Mouse (Mus musculus): ENCODE results near the gene Repin1. TPM values are rescaled to one million over a fixed set of nuclear protein-coding genes. Genes with fewer than 3 reads are reported as not detected.

Gene Repin1
- total RNA-seq, 2 experiments from 2014 or later = 27.3 to 33.7 TPM

DNA sequence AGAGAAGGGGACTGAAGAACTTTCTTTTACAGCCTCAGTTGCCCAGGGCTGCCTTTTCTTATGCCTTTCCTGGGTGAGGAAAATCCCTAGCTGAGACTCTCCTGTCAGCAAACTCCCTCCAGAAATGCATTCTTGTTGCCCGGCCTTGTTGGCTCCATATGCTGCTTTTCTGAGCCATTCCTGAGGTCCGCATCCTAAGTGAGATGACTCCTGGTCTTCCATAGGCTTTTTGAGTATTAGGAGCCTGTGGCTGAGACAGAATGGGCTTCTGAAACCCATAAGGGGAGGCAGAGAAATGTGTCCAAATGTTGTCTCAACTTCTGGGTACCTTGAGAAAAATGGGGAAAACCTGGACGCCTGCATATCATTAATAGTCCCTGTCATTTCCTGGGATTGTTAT lies 19.7 kb upstream of the Repin1 start:
- no peak for DNase-seq
- intact Hi-C loops (cut with DNase I) = loop anchor here (2.0 kb wide), 1 partner anchor 19 kb away; the partner anchor contains the start of gene Lrrc61

DNA sequence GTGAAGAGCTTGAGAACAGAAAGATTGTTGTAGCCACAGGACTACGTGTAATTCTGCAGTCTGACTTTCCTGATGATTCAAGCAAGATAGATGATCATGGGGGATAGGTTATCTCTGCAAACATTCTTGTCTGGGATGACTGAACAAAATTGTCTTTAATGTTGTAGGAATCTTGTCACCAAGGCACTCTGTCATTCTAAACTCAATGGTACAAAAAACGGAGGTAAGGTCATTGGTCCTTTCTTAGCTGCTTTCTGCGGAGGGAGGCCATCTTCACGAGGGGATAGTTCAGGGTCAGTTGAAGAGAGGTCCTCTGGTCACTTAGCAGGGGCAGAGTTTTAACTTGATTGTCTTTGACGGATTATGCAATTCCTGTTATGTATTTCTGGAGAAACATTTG lies 14.9 kb upstream of the Repin1 start:
- intact Hi-C loops (cut with DNase I) = no loop called here
- no peak for DNase-seq

DNA sequence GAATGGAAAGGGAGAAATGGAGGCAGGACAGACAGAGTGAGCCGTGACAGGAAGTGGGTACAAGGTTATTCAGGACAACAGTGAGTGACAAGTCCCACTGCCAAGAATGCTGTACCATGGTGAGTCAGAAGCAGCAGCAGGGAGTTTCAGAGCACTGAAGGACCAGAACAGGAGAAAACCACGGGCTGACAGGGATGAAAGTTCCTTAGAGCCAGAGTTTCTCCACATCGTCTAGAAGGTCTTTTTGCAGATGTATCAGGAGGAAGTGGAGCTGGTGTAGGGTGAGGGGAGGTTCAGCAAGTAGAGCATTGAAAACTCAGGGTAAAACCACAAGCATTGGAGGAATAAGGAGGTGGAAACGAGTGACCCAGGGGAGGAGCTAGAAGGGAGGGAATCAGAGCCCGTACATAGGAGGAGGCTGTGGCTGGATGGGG lies 14.5 kb upstream of the Repin1 start:
- DNase-seq = peak in 1 of 2 experiments; percentile 47
- intact Hi-C loops (cut with DNase I) = no loop called here

DNA sequence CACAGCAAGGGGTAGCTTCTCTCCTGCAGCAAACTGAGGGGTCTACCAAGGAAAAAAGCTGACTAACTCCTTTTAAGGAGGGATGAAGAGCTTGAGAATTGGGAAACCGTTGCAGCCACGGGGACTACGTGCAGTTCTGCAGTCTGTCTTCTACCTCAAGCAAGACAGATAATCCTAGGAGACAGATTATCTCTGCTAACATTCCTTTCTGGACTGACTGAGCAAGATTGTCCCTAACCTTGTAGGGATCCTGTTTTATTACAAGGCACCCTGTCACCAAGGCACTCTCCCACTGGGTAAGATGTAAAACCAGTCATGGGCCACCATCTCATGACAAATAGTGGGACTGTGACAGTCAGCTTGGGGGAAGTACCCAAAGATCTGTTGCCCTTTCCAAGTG lies 12.4 kb upstream of the Repin1 start:
- intact Hi-C loops (cut with DNase I) = loop anchor here (5.0 kb wide), 1 partner anchor 191 kb away; the partner anchor contains the start of gene Gimap3
- DNase-seq = no peak

DNA sequence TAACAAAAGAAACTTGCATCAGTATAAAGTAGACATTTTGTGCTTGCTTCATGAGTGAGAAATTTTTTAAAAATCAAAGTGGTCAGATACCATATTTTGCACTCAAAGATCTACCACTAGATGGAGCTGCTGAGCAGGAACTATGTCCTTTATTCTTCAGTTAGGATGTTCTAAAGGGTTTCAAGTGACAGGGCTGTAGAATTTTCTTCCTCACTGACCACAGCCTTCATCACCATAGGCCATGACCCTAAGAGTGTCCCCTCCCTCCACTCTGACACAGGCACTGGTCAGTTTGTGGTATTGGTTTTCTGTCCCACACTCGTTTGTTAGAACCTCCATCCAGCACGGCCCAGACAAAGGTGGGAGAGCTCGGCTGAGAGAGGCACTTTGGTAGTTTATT lies 11.6 kb upstream of the Repin1 start:
- DNase-seq = no peak
- intact Hi-C loops (cut with DNase I) = loop anchor here (2.0 to 5.0 kb wide), 4 partner anchors 35 to 190 kb away; partner anchors contain the start of gene Gimap3

DNA sequence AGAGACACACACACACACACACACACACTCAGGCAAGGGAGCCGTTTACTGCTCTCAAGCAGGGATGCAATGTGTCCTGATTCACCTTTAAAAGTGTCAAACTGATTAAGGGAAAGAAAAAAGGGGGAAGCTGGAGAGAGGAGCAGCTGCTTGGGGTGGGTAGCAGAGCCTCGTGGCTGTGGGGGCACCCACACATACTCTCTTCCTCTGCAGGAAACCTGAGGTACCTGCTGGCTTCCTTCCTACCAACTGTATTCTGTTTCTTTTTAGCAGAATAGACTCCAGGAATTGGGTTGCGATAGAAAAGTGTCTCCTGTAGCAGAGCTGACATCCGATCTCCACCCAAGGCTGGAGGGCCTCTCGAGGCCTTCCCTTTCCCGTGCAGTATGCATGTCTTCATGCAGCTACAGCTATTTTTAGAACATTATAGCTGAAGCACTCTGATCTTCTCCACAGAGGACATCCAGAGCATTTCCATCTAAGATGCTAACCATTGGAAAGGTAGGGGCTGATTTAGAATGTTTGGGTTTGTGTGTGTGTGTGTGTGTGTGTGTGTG lies 4.4 kb upstream of the Repin1 start, which contains the start of gene Gm45021:
Gm45021 (plus strand) TSS at position 417 of the 557 bp plus-strand sequence.
- intact Hi-C loops (cut with DNase I) = no loop called here
- DNase-seq = no peak

DNA sequence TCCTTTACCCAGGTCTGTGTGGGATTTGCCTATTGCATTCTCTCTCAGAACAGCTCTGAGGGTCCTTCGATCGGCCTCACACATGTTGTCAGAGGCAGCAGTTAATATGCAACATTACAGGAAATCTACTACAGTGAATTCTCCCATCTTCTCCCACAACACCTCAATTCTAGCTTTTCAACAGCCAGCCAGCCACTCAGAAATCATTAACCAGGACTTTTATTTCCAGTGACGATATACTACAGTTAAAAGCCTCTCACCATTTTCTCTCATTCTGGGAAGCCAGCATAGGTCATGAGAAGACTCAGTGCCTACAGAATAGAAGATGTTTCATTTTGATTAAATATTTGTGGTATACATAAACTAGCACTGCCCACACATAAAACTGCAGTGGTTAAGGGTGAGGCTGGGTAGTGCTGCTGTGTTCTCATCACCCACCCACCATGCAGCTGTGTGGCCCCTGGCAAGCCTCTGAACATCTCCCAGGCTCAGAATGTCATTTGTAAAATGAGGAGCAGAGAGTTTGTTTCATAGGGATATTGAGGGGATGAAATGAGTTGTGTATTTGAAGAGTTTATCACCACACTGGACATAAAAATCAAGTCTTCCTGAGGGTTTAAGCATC lies 2.4 kb upstream of the Repin1 start:
- DNase-seq = no peak
- intact Hi-C loops (cut with DNase I) = no loop called here

DNA sequence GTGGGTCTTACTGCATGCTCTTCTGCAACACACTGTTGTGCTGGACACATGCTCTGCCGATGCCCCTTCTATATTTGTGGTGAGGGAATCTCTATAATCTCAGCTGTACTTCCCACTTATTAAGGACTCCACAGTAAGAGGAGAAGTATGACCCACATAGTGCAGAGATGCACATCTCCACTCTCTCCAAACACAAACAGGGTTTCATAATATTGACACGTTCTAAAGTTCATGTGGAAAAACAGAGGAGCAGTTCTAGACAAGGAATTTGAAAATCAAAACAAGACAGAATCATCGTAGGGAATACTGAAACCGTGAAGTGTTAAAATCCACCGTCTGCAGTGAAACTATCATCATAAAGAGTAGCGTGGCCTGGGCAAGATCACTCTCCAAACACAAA lies 1.8 kb upstream of the Repin1 start:
- no peak for DNase-seq
- intact Hi-C loops (cut with DNase I) = no loop called here

DNA sequence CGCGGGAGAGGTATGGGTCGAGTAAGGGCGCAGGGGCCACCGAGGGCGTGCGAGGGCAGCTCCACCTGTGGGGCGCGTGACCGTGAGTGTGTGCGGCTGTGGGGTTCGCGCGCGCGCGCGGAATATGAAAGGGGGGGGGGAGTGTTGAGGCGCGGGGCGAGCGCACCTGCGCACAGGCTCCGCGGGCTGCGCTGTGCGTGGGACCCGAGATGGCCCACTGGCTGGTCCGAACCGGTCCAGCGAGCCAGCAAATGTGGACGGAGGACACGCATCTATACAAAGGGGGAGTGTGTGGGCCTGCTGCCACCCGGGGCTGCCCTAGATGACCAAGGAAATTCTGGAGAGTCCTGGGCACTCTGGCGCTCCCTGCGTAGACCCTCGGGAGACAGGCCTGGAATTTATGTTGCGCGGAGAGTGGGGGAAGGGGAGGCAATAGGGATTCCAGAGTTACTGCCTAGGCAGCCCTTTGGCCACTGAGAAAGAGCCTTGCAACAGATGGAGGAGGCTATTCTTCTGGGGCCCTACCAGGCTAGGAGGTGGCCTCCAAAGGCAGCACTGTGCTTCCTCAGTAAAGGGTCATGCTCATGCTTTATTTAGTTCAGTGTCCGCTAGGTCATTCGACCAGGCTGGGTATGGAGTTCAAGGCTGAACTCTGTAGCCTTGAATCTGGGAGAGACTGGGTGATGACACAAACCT lies 508 bp downstream of the Repin1 start:
- intact Hi-C loops (cut with DNase I) = no loop called here
- peak in 1 of 2 experiments; percentile 28 for DNase-seq

DNA sequence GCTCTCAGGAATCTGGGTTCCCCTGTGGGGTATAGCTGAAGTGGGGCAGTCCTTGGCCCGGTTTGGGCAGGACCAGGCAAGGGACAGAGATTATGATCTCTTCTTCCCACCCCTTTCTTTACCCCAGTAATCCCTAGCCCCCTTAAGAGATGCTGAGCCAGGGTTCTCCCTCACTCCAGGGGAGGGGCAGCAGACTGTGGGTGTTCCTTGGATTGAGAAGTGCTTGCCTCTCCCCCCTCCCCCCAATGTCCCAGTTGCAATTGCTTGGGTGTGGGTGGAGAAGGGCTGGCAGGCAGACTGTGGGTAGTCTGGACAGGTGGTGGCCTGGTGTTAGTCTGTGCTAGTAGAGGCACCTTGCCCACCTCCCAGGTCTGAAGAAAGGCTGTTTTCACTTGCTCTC lies 1.6 kb downstream of the Repin1 start:
- intact Hi-C loops (cut with DNase I) = no loop called here
- no peak for DNase-seq

DNA sequence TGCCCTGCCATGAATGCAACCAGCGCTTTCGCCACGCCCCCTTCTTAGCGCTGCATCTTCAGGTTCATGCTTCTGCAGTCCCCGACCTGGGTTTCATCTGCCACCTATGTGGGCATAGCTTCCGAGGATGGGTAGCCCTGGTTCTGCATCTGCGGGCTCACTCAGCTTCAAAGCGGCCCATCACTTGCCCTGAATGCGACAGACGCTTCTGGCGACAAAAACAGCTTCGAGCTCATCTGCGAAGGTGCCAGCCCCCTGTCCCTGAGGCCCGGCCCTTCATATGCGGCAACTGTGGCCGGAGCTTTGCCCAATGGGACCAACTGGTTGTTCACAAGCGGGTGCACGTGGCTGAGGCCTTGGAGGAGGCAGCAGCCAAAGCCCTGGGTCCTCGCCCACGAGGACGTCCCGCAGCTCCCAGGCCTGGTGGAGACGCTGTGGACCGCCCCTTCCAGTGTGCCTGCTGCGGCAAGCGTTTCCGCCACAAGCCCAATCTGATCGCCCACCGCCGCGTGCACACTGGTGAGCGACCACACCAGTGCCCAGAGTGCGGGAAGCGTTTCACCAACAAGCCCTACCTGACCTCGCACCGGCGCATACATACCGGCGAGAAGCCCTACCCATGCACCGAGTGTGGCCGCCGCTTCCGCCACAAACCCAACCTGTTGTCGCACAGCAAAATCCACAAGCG lies 3.0 kb downstream of the Repin1 start:
- intact Hi-C loops (cut with DNase I) = no loop called here
- no peak for DNase-seq

DNA sequence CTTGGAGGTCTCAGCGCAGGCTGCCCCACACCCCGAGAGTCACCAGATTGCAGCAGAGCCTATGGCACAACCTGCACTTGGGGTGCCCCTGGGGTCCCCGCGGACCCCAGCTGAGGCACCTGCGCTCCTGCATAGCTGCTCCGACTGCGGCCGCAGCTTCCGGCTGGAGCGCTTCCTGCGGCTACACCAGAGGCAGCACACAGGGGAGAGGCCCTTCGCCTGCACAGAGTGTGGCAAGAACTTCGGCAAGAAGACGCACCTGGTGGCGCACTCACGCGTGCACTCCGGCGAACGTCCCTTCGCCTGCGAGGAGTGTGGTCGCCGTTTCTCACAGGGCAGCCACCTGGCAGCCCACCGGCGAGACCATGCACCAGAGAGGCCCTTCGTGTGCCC lies 3.5 kb downstream of the Repin1 start:
- DNase-seq = no peak
- intact Hi-C loops (cut with DNase I) = no loop called here

DNA sequence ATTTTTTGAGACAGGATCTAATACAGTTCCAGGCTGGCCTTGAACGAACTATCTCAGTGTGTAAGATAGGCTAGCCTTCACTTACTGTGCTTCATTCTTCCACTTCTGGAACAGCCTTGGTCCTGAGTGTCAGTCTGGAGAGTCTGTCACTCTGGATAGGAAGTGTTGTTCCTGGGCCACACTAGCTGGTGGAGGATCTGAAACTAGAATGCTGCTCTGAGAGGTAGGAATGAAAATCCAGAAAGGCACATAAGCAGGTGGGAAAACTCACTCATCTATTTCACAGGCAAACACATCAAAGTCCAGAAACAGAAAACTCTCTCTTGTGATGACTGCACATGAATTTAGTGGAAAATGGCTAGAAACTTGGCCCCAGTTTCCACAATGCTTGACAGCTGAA lies 6.9 kb downstream of the Repin1 start:
- no peak for DNase-seq
- intact Hi-C loops (cut with DNase I) = no loop called here

DNA sequence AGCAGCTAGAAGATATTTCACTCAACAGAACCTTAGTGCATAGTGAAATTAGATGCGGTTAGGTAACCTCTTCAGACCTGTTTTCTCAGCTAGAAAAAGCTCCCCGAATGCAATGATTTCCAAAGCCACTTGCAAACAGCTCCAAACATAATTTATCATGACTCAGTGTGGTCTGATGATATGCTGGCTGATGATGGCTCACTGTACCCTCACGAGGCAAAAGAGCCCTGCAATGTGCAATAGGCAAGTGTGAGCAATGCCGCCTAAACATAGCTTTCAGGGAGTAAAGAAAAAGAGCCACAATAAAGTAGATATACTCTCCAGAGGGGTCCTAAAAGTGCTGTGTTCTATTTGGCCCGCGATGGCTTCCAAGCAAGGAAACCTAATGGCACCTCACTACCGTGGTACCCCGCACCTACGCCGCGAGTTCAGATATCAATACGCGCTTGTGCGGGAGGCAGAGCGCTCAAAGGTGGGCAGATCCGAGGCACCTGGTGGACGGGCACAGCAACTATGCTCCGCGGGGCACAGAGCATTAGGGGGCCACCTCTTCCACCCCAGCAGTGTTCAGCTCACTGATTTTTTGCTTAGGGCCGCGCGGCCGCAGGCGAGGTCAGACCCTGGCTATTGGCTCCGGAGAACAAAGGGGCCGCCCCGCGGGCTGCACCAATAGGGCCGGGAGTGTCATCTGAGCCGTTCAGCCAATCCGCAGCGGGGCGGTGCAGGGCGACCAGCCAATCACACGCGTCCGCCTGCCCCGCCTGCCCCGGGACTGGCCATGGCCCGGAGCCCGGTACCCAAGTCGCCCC lies 7.8 kb downstream of the Repin1 start, which contains the start of gene Zfp775:
Zfp775 (plus strand) TSS at position 793 of the 809 bp plus-strand sequence.
- peak; percentile 95 to 97 for DNase-seq
- intact Hi-C loops (cut with DNase I) = no loop called here

DNA sequence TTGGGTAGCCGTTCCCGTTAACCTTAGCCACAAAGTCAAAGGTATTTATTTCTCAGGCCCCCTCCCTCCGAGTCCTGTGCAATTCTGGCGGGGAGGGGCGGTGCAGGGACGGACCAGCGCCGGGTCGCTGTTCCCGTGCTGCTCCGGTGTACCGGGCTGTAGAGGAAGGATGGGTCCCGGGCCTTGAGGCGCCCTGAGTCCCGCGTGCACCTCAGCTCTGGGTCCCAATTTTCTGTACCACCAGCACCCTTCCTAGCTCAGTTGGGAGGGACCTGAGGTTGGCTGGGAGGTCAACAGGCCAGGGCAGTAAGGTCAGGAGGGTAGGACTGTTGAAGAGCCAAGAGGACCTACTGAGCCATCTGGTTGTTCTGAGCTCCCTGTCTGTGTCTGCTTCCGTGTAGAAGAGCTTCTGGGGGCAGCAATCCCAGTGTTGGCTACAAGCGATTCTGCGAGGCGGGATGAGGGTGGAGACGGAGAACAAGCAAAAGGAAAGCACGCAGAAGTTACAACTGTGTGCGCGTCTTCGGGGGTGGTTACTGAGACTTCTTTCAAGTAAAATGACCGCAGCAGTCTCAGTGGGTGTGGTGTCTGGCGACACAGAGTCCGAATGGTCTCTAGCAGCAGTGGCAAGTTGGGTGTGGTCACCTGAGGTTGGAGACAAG lies 8.5 kb downstream of the Repin1 start:
- DNase-seq = no peak
- intact Hi-C loops (cut with DNase I) = no loop called here

DNA sequence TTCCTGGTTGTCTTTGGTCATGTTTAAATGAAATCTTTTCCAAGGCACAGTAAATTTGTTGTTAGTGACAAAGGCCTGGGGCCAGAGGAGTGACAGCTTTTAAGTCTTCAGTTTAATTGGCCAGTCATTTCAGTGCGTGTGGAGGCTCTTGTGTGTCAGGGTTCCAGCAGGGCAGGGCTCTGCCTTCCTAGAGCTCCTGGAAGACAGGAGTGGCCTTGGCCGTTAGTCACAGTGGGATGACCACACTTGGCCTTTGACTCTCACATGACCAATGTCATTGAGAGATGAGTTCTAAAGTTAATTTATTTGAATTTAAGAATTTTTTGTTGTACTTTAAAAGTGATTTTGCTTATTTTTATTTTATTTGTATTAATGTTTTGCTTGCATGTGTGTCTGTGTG lies 14.4 kb downstream of the Repin1 start:
- intact Hi-C loops (cut with DNase I) = no loop called here
- no peak for DNase-seq

DNA sequence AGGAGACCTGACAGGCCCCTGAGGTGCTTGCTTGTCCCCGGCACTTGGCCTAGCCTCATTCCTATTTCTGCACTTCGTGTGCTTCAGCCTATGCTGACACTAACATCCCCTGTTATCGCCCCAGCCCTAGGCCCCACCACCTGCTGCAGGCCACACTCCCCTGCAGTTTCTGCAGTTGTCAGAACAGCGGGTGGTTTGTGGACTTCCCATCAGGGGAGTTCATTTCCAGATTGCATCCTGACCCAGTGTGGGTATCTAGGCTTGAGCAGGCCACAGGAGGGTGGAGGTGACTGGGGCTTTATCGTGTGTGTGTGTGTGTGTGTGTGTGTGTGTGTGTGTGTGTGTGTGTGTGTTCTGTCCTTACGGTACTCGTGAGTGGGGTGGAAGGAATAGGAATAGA lies 15.8 kb downstream of the Repin1 start:
- DNase-seq = no peak
- intact Hi-C loops (cut with DNase I) = no loop called here

DNA sequence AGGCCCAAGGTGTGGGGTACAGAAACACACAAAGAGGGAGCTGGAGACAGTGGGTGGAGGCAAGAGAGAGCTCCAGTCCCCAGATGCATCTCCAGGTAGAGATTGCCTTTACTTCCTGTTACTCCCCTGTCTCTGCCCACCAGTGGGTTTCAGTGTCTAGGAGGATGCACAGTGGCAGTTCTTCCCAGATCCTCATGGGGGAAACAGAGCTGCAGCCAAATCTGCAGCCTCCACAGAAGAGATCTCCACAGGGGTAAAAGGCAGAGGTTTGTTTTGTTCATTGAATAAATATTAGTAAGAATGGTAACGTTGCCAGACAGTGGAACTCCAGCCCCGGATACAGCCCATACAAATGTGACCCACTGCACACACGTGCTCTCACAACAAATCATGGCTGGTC lies 17.0 kb downstream of the Repin1 start:
- intact Hi-C loops (cut with DNase I) = no loop called here
- DNase-seq = no peak

DNA sequence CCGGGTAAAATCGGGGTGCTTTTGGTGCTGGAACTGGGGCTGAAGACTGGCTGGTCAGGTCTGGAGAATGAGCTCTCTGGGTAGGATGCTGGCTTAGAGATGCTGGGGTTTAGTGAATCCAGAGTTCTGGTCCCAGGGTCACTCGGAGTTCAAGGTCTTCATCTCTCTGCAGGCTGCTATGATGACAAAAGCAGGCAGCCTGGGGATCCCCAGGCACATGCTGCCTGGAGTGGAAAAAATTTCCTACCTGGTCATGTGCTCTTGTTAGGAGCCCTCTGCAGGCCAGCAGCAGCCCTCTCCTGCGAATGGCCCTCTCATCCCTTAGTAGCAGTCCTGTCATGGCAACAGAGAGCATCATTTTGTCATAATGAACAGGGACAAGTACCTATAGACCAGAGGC lies 19.8 kb downstream of the Repin1 start:
- intact Hi-C loops (cut with DNase I) = no loop called here
- no peak for DNase-seq

DNA sequence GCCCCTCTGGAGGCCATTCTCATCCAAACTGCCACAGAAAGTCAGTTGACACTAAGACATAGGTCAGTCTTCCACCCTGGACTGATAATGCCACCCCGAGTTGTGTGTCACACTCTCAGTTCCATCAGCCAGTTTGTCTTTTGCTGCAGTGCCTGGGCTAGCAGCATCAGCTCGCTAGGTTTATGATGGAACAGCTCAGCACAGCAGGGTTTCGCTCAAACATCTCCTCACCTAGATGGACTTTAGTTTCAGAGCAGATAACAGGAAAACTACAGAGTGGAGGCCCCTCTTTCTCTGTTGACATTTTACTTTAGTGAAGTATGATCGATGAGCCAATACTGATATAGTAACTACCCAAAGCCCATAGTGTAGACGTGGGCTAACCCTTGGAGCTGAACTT lies 21.1 kb downstream of the Repin1 start:
- no peak for DNase-seq
- intact Hi-C loops (cut with DNase I) = no loop called here
